Mouse (Mus musculus) brown adipose tissue, adult 24 weeks (tissue): ENCODE data around the gene Necab3. TPM values are rescaled to one million over a fixed set of nuclear protein-coding genes. Genes with fewer than 3 reads are reported as not detected.

Experiments
- H3K27ac ChIP-seq: fragments of 200-500 bp; replicated peaks from 2 replicates; pipeline ENCODE4 v1.5.1; 2012; ENCODE audit warnings: low read depth, mild to moderate bottlenecking, low read length
- H3K4me1 ChIP-seq: fragments of 200-500 bp; 2 replicates; pipeline ENCODE4 v1.6.1; 2012; ENCODE audit warnings: low read length, mixed read lengths; ENCODE audit not compliant: control insufficient read depth, insufficient read depth, insufficient read length
- H3K4me3 ChIP-seq: fragments of 200-500 bp; 2 replicates; pipeline ENCODE4 v1.5.1; 2012; ENCODE audit warnings: low read depth, mild to moderate bottlenecking, low read length, moderate library complexity; ENCODE audit not compliant: insufficient read depth
- polyA plus RNA-seq: library from polyadenylated mRNA; stranded (reverse); fragments of >200 nt; gene quantifications from 2 replicates; pipeline ENCODE4 v1.2.4, GENCODE M21; 2012; ENCODE audit not compliant: missing spikeins, insufficient read depth, insufficient read length

The Necab3 gene
- polyA plus RNA-seq, 1 experiment, result not detected

DNA sequence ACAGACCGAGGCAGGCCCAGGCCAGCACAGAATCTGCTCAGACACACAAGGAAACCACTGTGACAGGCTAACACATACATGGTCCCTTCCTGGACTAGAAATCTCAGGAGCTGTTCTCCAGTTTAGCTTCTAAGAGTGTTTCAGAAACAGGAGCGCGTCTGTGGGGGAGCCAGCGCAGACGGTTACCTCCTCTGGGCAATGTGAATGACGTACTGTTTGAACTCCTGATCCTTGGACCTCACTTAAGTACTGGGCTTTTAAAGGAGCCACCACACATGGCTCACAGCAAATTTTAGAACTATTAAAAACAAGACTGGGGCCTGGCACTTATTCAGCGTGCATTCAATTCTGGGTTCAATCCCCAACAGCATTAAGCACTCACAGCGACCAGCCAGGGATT is 8.0 kb upstream of the Necab3 start:
- H3K27ac ChIP-seq, result no peak overlapping the region
- peaks cover 10% of the 10 kb centered on the region; the same call in 1 of the 2 replicates for H3K4me1 ChIP-seq
- H3K4me3 ChIP-seq, result no peak overlapping the region

GRCm38 (mm10) chr2:154565562-154565961 is 6.9 kb upstream of the Necab3 start:
- Histone ChIP-seq H3K27ac (no peak overlapping the region), H3K4me1 (peaks cover 10% of the 10 kb centered on the region; the same call in 1 of the 2 replicates), H3K4me3 (no peak overlapping the region)

GRCm38 (mm10) chr2:154563612-154564170 is 5.0 kb upstream of the Necab3 start:
- H3K4me3 ChIP-seq, result no peak overlapping the region
- peaks cover 10% of the 10 kb centered on the region; the same call in 1 of the 2 replicates for H3K4me1 ChIP-seq
- H3K27ac ChIP-seq, result no peak overlapping the region

- no peak overlapping the region for H3K4me3 ChIP-seq
- H3K27ac ChIP-seq, result no peak overlapping the region
- peaks cover under 1% of the 10 kb centered on the region; the same call in 1 of the 2 replicates for H3K4me1 ChIP-seq
Observed at GRCm38 (mm10) chr2:154557184-154557832, 1.4 kb downstream of the Necab3 start.

GRCm38 (mm10) chr2:154555235-154555634 is 3.5 kb downstream of the Necab3 start:
- Histone ChIP-seq H3K4me1 (peaks cover 6% of the 10 kb centered on the region), H3K27ac (no peak overlapping the region)

GRCm38 (mm10) chr2:154552424-154552907 is 6.2 kb downstream of the Necab3 start:
- Histone ChIP-seq H3K4me3 (peak overlapping the region; percentile 45), H3K4me1 (peaks cover 8% of the 10 kb centered on the region), H3K27ac (no peak overlapping the region)

More at GRCm38 (mm10) chr2:154555235-154555634, 3.5 kb downstream of the Necab3 start:
- H3K4me3 ChIP-seq, result no peak overlapping the region

GRCm38 (mm10) chr2:154551927-154552326 is 6.8 kb downstream of the Necab3 start:
- Histone ChIP-seq H3K27ac (no peak overlapping the region), H3K4me3 (peak overlapping the region; percentile 45), H3K4me1 (peaks cover 8% of the 10 kb centered on the region)

- Histone ChIP-seq H3K27ac (no peak within 1 kb of the TSS), H3K4me3 (peak within 1 kb of the TSS; percentile 45), H3K4me1 (peaks cover 8% of the 10 kb centered on the region)
Observed at GRCm38 (mm10) chr2:154551476-154551875, 7.2 kb downstream of the Necab3 start, which contains the start of gene Actl10. Actl10 (plus strand) TSS chr2:154551776.

- Histone ChIP-seq H3K4me1 (peaks cover 8% of the 10 kb centered on the region), H3K4me3 (no peak overlapping the region), H3K27ac (no peak overlapping the region)
Observed at GRCm38 (mm10) chr2:154550937-154551336, 7.8 kb downstream of the Necab3 start.

DNA sequence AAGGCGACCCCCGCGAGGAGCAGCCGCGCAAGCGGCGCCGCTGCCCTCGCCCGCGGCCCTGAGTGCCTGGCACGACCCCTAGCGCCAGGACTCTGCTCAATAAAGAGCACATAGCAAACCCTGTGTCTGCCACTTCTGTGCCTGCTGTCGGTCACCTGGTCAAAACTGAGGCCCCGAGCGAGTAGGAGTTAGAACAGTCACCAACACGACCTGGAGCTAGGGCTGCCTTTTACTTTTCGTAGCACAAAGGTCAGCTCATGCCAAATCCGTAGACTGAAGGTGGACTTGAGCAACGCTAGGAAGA is 8.9 kb downstream of the Necab3 start:
- H3K4me3 ChIP-seq, result peak overlapping the region; percentile 46; the same call in 1 of the 2 replicates
- H3K27ac ChIP-seq, result no peak overlapping the region
- peaks cover 8% of the 10 kb centered on the region for H3K4me1 ChIP-seq

GRCm38 (mm10) chr2:154549127-154549885 is 9.4 kb downstream of the Necab3 start:
- peaks cover 8% of the 10 kb centered on the region for H3K4me1 ChIP-seq
- peak overlapping the region; percentile 46 for H3K4me3 ChIP-seq
- no peak overlapping the region for H3K27ac ChIP-seq

DNA sequence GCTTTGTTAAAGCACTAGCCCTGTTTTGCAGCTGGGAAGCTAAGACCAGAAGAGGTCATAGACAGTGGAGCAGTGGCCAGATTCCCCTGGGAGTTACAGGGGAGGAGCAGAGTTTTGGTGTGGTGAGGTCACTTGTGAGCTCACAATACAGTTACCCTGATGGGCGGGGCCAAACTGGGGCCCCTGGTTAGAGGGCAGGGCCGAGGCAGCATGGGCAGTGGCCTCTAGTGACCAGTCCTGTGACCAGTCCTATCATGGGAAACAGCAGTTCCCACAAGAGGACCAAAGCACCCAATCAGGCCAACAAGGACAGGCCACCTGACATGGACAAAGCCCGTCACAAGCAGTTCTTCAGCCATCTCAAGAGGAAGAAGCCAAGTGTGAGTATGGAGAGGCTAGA is 10.0 kb downstream of the Necab3 start:
- no peak overlapping the region for H3K4me3 ChIP-seq
- peaks cover 8% of the 10 kb centered on the region for H3K4me1 ChIP-seq
- H3K27ac ChIP-seq, result no peak overlapping the region

GRCm38 (mm10) chr2:154546711-154547110 is 12.0 kb downstream of the Necab3 start, which contains the start of gene 1700003F12Rik:
1700003F12Rik (plus strand) TSS chr2:154547085.
- Histone ChIP-seq H3K4me1 (peaks cover 2% of the 10 kb centered on the region), H3K27ac (no peak within 1 kb of the TSS), H3K4me3 (no peak within 1 kb of the TSS)

- Histone ChIP-seq H3K4me1 (no peaks in the 10 kb centered on the region), H3K4me3 (no peak overlapping the region), H3K27ac (no peak overlapping the region)
Observed at GRCm38 (mm10) chr2:154543567-154544347, 14.9 kb downstream of the Necab3 start.

DNA sequence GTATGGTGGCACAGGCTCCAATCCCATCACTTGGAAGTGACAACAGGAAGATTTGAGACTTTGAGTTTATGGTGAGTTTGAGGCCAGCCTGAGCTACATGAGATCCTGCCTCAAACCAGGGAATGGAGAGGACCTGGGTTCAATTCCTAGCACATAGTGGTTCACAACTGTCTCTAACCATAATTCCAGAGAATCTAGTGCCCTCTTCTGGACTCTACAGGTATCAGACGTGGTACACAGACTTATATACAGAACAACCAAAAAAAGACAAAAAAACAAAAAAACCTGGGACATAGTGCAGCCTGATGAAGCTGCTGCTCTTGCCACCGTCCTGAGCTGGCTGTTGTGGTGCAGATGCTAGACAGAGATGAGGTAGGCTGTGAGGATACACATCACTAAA is 17.1 kb downstream of the Necab3 start:
- Histone ChIP-seq H3K4me3 (no peak overlapping the region), H3K4me1 (no peaks in the 10 kb centered on the region), H3K27ac (no peak overlapping the region)
